Mouse (Mus musculus) forebrain, embryonic 15.5 days (tissue): ENCODE results near the gene Atg4a-ps. TPM values are rescaled to one million over a fixed set of nuclear protein-coding genes. Genes with fewer than 3 reads are reported as not detected.
A peak's percentile ranks its signal among the peaks of the same experiment; 100 is the strongest.

Experiments used
- ATAC-seq: fragments of 200-750 bp; cut with Nextera tagmentation; replicated peaks from 2 replicates; pipeline ENCODE4 v1.8.0; 2017; ENCODE audit warnings: mild to moderate bottlenecking, moderate TSS enrichment, moderate library complexity
- H3K27ac ChIP-seq: fragments of 300-500 bp; sonication (generic); replicated peaks from 2 replicates; pipeline ENCODE4 v1.5.1; 2015; ENCODE audit warnings: mild to moderate bottlenecking, inconsistent platforms
- H3K27me3 ChIP-seq: fragments of 300-500 bp; sonication (generic); 2 replicates; pipeline ENCODE4 v1.6.1; 2015; ENCODE audit warnings: inconsistent platforms
- H3K36me3 ChIP-seq: fragments of 300-500 bp; sonication (generic); 2 replicates; pipeline ENCODE4 v1.6.1; 2015; ENCODE audit warnings: mild to moderate bottlenecking, inconsistent platforms
- H3K4me1 ChIP-seq: fragments of 300-500 bp; sonication (generic); 2 replicates; pipeline ENCODE4 v1.6.1; 2015; ENCODE audit warnings: inconsistent platforms
- H3K4me2 ChIP-seq: fragments of 300-500 bp; sonication (generic); replicated peaks from 2 replicates; pipeline ENCODE4 v1.6.1; 2015; ENCODE audit warnings: mild to moderate bottlenecking, inconsistent platforms
- H3K4me3 ChIP-seq: fragments of 300-500 bp; sonication (generic); 2 replicates; pipeline ENCODE4 v1.5.1; 2015; ENCODE audit warnings: mild to moderate bottlenecking, inconsistent platforms
- H3K9ac ChIP-seq: fragments of 300-500 bp; sonication (generic); replicated peaks from 2 replicates; pipeline ENCODE4 v1.6.1; 2015; ENCODE audit warnings: mild to moderate bottlenecking, inconsistent platforms
- H3K9me3 ChIP-seq: fragments of 300-500 bp; sonication (generic); 2 replicates; pipeline ENCODE4 v1.6.1; 2016; ENCODE audit warnings: inconsistent platforms
- WGBS: fragments of 180-500 bp; shearing (Covaris S2); methylation state at CpG from one replicate; pipeline ENCODE4 v1.1.7; 2015; ENCODE audit warnings: mixed read lengths; 5-methylcytosine and 5-hydroxymethylcytosine counted together
- polyA plus RNA-seq: library from polyadenylated mRNA; unstranded; fragments of >200 nt; fragmentation: Nextera tagmentation; extraction: Ambion mirVana; gene quantifications from 2 replicates; pipeline ENCODE4 v1.2.1, GENCODE M21; 2015

Gene Atg4a-ps
- polyA plus RNA-seq, 1 experiment from 2014 or later = not detected

- H3K27me3 ChIP-seq = no peaks in the 10 kb centered on the region
- H3K9ac ChIP-seq = no peak overlapping the region
- H3K36me3 ChIP-seq = no peaks in the 10 kb centered on the region
- WGBS = 14% methylated on average over 1 of the region's 1 CpGs
- H3K27ac ChIP-seq = no peak overlapping the region
- no peaks in the 10 kb centered on the region for H3K4me1 ChIP-seq
- ATAC-seq = no peak
- H3K9me3 ChIP-seq = no peaks in the 10 kb centered on the region
- H3K4me2 ChIP-seq = no peak overlapping the region
- no peak overlapping the region for H3K4me3 ChIP-seq
Measured at GRCm38 (mm10) chr3:103650406-103650805, 4.5 kb upstream of the Atg4a-ps start.

GRCm38 (mm10) chr3:103649716-103650115 lies 3.8 kb upstream of the Atg4a-ps start:
- no peak overlapping the region for H3K27ac ChIP-seq
- H3K36me3 ChIP-seq = no peaks in the 10 kb centered on the region
- H3K4me1 ChIP-seq = no peaks in the 10 kb centered on the region
- ATAC-seq = no peak
- H3K4me3 ChIP-seq = no peak overlapping the region
- WGBS = 65% methylated on average over 6 of the region's 6 CpGs
- H3K4me2 ChIP-seq = no peak overlapping the region
- no peak overlapping the region for H3K9ac ChIP-seq
- no peaks in the 10 kb centered on the region for H3K27me3 ChIP-seq
- no peaks in the 10 kb centered on the region for H3K9me3 ChIP-seq

- no peaks in the 10 kb centered on the region for H3K36me3 ChIP-seq
- WGBS = 86% methylated on average over 4 of the region's 4 CpGs
Measured at GRCm38 (mm10) chr3:103648486-103648885, 2.6 kb upstream of the Atg4a-ps start.

GRCm38 (mm10) chr3:103647164-103647867 lies 1.4 kb upstream of the Atg4a-ps start:
- no peak overlapping the region for H3K4me2 ChIP-seq
- H3K9ac ChIP-seq = no peak overlapping the region
- H3K4me3 ChIP-seq = no peak overlapping the region
- H3K36me3 ChIP-seq = no peaks in the 10 kb centered on the region
- no peaks in the 10 kb centered on the region for H3K4me1 ChIP-seq
- H3K9me3 ChIP-seq = no peaks in the 10 kb centered on the region
- no peaks in the 10 kb centered on the region for H3K27me3 ChIP-seq
- ATAC-seq = no peak
- WGBS = 84% methylated on average over 11 of the region's 11 CpGs
- H3K27ac ChIP-seq = no peak overlapping the region

More at GRCm38 (mm10) chr3:103648486-103648885, 2.6 kb upstream of the Atg4a-ps start:
- H3K4me1 ChIP-seq = no peaks in the 10 kb centered on the region
- no peak overlapping the region for H3K4me3 ChIP-seq
- no peak overlapping the region for H3K4me2 ChIP-seq
- no peaks in the 10 kb centered on the region for H3K27me3 ChIP-seq
- no peaks in the 10 kb centered on the region for H3K9me3 ChIP-seq
- H3K9ac ChIP-seq = no peak overlapping the region
- H3K27ac ChIP-seq = no peak overlapping the region
- ATAC-seq = no peak

GRCm38 (mm10) chr3:103641301-103641700 lies 4.6 kb downstream of the Atg4a-ps start:
- WGBS = 38% methylated on average over 7 of the region's 7 CpGs
- Histone ChIP-seq H3K4me3 (no peak overlapping the region), H3K9ac (no peak overlapping the region), H3K4me1 (no peaks in the 10 kb centered on the region), H3K9me3 (no peaks in the 10 kb centered on the region), H3K4me2 (no peak overlapping the region), H3K27ac (peak overlapping the region; percentile 67), H3K27me3 (no peaks in the 10 kb centered on the region), H3K36me3 (no peaks in the 10 kb centered on the region)
- peak; percentile 64; the same call in 1 of the 2 replicates for ATAC-seq

GRCm38 (mm10) chr3:103640226-103640803 lies 5.6 kb downstream of the Atg4a-ps start:
- H3K4me3 ChIP-seq = no peak overlapping the region
- H3K27me3 ChIP-seq = no peaks in the 10 kb centered on the region
- H3K9ac ChIP-seq = no peak overlapping the region
- no peaks in the 10 kb centered on the region for H3K36me3 ChIP-seq
- H3K9me3 ChIP-seq = no peaks in the 10 kb centered on the region
- H3K27ac ChIP-seq = no peak overlapping the region
- 41% methylated on average over 8 of the region's 8 CpGs for WGBS
- ATAC-seq = no peak
- no peak overlapping the region for H3K4me2 ChIP-seq
- no peaks in the 10 kb centered on the region for H3K4me1 ChIP-seq

GRCm38 (mm10) chr3:103637641-103638040 lies 8.2 kb downstream of the Atg4a-ps start:
- 26% methylated on average over 1 of the region's 1 CpGs for WGBS

GRCm38 (mm10) chr3:103634256-103634655 lies 11.6 kb downstream of the Atg4a-ps start:
- Histone ChIP-seq H3K4me2 (no peak overlapping the region), H3K36me3 (no peaks in the 10 kb centered on the region), H3K9me3 (no peaks in the 10 kb centered on the region), H3K27me3 (no peaks in the 10 kb centered on the region), H3K27ac (no peak overlapping the region), H3K4me1 (no peaks in the 10 kb centered on the region), H3K4me3 (no peak overlapping the region), H3K9ac (no peak overlapping the region)
- 85% methylated on average over 1 of the region's 1 CpGs for WGBS
- ATAC-seq = no peak

More at GRCm38 (mm10) chr3:103637641-103638040, 8.2 kb downstream of the Atg4a-ps start:
- H3K4me2 ChIP-seq = no peak overlapping the region
- no peaks in the 10 kb centered on the region for H3K4me1 ChIP-seq
- no peak overlapping the region for H3K9ac ChIP-seq
- H3K4me3 ChIP-seq = no peak overlapping the region
- no peak overlapping the region for H3K27ac ChIP-seq
- H3K9me3 ChIP-seq = no peaks in the 10 kb centered on the region
- ATAC-seq = 0 out of 2 replicates have a peak, but pooled peaks have one; percentile 38
- no peaks in the 10 kb centered on the region for H3K27me3 ChIP-seq
- no peaks in the 10 kb centered on the region for H3K36me3 ChIP-seq

- H3K27me3 ChIP-seq = no peaks in the 10 kb centered on the region
- no peaks in the 10 kb centered on the region for H3K36me3 ChIP-seq
- no peak for ATAC-seq
- 85% methylated on average over 4 of the region's 4 CpGs for WGBS
- no peak overlapping the region for H3K4me3 ChIP-seq
- H3K4me2 ChIP-seq = no peak overlapping the region
- no peak overlapping the region for H3K27ac ChIP-seq
- H3K4me1 ChIP-seq = no peaks in the 10 kb centered on the region
- no peaks in the 10 kb centered on the region for H3K9me3 ChIP-seq
- no peak overlapping the region for H3K9ac ChIP-seq
Measured at GRCm38 (mm10) chr3:103633831-103634230, 12.0 kb downstream of the Atg4a-ps start.

GRCm38 (mm10) chr3:103633124-103633523 lies 12.7 kb downstream of the Atg4a-ps start:
- Histone ChIP-seq H3K27ac (no peak overlapping the region), H3K9ac (no peak overlapping the region), H3K27me3 (no peaks in the 10 kb centered on the region), H3K4me1 (no peaks in the 10 kb centered on the region), H3K9me3 (no peaks in the 10 kb centered on the region), H3K4me2 (no peak overlapping the region), H3K36me3 (no peaks in the 10 kb centered on the region), H3K4me3 (no peak overlapping the region)
- 80% methylated on average over 7 of the region's 7 CpGs for WGBS
- no peak for ATAC-seq

- Histone ChIP-seq H3K27ac (no peak overlapping the region), H3K9me3 (no peaks in the 10 kb centered on the region), H3K4me2 (no peak overlapping the region), H3K4me3 (no peak overlapping the region), H3K4me1 (peaks cover 12% of the 10 kb centered on the region), H3K9ac (no peak overlapping the region), H3K36me3 (no peaks in the 10 kb centered on the region), H3K27me3 (no peaks in the 10 kb centered on the region)
- ATAC-seq = no peak
- 91% methylated on average over 3 of the region's 3 CpGs for WGBS
Measured at GRCm38 (mm10) chr3:103627661-103628060, 18.2 kb downstream of the Atg4a-ps start.

- no peak overlapping the region for H3K27ac ChIP-seq
- no peaks in the 10 kb centered on the region for H3K27me3 ChIP-seq
- no peak for ATAC-seq
- H3K9me3 ChIP-seq = no peaks in the 10 kb centered on the region
- H3K9ac ChIP-seq = no peak overlapping the region
- H3K4me1 ChIP-seq = peaks cover 12% of the 10 kb centered on the region
- 92% methylated on average over 4 of the region's 4 CpGs for WGBS
- H3K4me2 ChIP-seq = no peak overlapping the region
- no peaks in the 10 kb centered on the region for H3K36me3 ChIP-seq
- H3K4me3 ChIP-seq = no peak overlapping the region
Measured at GRCm38 (mm10) chr3:103626481-103626880, 19.4 kb downstream of the Atg4a-ps start.
